Mouse (Mus musculus): ENCODE results near the gene Olfr434. TPM values are rescaled to one million over a fixed set of nuclear protein-coding genes. Genes with fewer than 3 reads are reported as not detected.

Olfr434 gene
- not detected in 2 replicates for polyA plus RNA-seq (2012; rRNA removed)

DNA sequence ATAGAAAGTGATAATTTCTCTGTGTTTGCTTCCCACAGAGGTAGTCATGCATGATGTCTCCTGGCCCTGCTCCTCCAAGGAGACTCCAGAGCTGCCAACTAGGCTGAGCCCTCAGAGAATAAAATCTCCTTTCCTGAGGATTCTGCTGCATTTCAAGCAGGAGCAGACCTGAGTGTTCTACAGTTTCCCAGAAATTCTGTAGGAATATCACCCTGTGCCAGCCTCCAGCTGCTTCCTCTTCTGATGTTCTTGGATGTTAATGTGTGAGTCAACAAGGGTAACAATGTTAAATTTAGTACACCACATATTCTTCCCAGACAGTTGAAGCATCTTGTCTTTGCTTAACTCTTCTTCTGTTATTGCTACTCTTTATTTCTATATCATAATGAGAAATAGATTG is at the start of gene Olfr434:
Gene Olfr434 (plus strand): TSS at position 149 of the 400 bp plus-strand sequence.

DNA sequence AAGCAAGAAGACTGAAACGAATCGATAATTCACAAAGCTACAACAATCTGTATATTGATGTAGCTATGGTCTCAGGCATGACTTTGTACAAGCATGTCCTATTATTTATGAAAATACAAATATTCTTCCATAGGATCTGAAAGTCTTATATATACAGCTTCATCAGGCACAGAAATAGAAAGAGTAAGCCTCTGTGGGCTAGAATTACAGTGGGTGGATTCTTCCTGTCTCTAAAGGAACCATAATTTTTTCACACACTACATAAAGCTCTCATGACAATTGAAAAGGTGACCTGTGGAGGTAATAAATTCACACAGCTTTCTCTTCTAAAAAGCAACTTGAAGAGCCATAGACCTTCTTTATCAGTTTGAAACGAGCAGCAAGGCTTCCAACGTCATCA is 41.0 kb upstream of the Olfr434 start, which contains the start of gene Olfr13:
Gene Olfr13 (plus strand): TSS at position 301 of the 400 bp plus-strand sequence.

DNA sequence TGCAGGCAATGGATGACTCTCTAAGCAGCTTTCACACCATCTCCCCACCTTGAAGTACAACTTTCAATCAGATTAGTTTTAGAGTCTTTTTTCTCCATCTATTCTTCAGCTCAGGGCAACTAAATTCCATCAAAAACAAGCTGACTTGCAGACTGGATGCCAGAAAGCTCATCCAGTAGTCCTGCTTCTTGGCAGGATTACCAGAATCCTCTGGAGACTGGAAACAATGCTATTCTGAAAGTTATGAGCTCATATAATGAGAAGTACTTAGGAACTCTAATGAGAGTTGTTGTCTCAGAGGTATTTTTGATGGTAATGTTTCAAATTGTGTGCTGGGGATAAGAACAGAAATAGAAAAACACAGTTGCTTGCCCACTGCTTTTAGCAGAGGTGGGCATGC is 16.0 kb upstream of the Olfr434 start, which contains the start of gene Olfr435:
Gene Olfr435 (plus strand): TSS at position 366 of the 400 bp plus-strand sequence.

DNA sequence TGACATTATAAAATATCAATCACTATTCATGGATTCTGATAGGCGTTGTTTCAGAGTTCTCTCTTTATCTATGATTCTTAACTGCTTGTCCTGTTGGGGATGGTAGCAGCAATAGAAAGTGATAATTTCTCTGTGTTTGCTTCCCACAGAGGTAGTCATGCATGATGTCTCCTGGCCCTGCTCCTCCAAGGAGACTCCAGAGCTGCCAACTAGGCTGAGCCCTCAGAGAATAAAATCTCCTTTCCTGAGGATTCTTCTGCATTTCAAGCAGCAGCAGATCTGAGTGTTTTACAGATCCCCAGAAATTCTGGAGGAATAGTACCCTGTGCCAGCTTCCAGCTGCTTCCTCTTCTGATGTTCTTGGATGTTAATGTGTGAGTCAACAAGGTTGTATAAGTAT is 18.4 kb downstream of the Olfr434 start, which contains the start of gene Olfr47:
Gene Olfr47 (plus strand): TSS at position 275 of the 400 bp plus-strand sequence.

DNA sequence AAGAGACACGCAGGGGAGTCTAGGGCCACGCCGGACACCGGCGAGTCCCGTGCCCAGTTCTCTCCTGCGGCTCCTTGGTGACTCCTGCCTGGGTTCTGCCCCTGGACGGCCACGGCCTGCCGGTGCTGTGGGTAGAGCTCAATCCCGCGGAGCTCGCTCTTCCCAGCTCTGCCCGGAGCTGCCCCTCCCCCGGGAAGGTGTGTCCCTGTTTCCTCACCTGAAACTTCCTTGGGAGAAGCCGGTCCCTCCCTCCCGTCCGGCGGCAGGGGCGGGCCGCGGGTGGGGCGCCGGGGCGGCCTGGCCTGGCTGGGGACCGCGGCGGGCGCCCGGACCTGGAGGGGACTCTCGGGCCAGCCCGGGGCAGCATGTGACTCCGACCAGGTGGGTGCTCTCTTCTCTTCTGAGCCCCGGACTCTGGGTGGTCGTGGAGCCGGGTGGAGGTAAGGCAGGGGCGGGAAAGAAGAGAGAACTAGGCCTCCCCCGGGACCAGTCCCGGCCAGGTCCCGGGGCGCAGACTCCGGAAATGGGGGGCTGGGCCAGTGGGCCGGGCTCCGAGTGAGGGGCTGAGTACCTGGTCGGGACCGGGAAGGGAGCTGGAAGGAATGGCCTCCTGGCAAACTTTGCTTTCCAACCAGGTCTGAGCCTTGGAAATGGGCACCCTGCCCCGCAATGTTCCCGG is 52.7 kb downstream of the Olfr434 start, which contains the start of gene Arhgef5:
Gene Arhgef5 (plus strand): TSS at position 220 of the 679 bp plus-strand sequence.

Other genes starting within 250 kb of the Olfr434 start
- not detected in 2 replicates for gene Olfr441, start 106.7 kb upstream of the Olfr434 start, polyA plus RNA-seq (2012; rRNA removed)
- gene Olfr237-ps1, start 66.5 kb upstream of the Olfr434 start, polyA plus RNA-seq (2012; rRNA removed): not detected in 2 replicates
- not detected in 2 replicates for gene Olfr437, start 49.7 kb upstream of the Olfr434 start, polyA plus RNA-seq (2012; rRNA removed)
- not detected in 2 replicates for gene Olfr13, start 40.9 kb upstream of the Olfr434 start, polyA plus RNA-seq (2012; rRNA removed)
- gene Olfr435, start 15.9 kb upstream of the Olfr434 start, polyA plus RNA-seq (2012; rRNA removed): not detected in 2 replicates
- gene Olfr47, start 18.5 kb downstream of the Olfr434 start, polyA plus RNA-seq (2012; rRNA removed): not detected in 2 replicates
- 2.4 and 2.5 TPM in 2 replicates for gene Arhgef5, start 52.6 kb downstream of the Olfr434 start, polyA plus RNA-seq (2012; rRNA removed)
- gene Nobox, start 96.5 kb downstream of the Olfr434 start, polyA plus RNA-seq (2012; rRNA removed): 0.05 TPM in 1 of 2 replicates, not detected in the other